Mouse (Mus musculus) CH12.LX (cell line): ENCODE data around the gene Mt3. TPM values are rescaled to one million over a fixed set of nuclear protein-coding genes. Genes with fewer than 3 reads are reported as not detected.

Source experiments
- DNase-seq: peaks from one replicate; pipeline ENCODE4 v3.0.0-alpha.2; 2013; ENCODE audit errors: extremely low read depth
- H3K27ac ChIP-seq: 2 replicates; pipeline ENCODE4 v1.5.1; 2012; ENCODE audit warnings: low read depth, mild to moderate bottlenecking, control low read depth, moderate library complexity; ENCODE audit not compliant: insufficient read depth
- H3K27me3 ChIP-seq: replicated peaks from 2 replicates; pipeline ENCODE3; 2012; ENCODE audit warnings: inconsistent platforms
- H3K36me3 ChIP-seq, 2 experiments: replicated peaks in 1 of 2; 2 replicates each; pipeline versions ENCODE3 to v1.6.1; 2012; ENCODE audit warnings: inconsistent platforms in 1 of 2, low read length in 1 of 2, mild to moderate bottlenecking in 1 of 2, mixed read lengths in 1 of 2, moderate library complexity in 1 of 2; ENCODE audit not compliant: control insufficient read depth in 1 of 2, insufficient read depth in 1 of 2
- H3K4me1 ChIP-seq, 2 experiments: 2 replicates each; pipeline ENCODE4 v1.6.1; 2012; ENCODE audit warnings: inconsistent platforms in 1 of 2, moderate library complexity in 1 of 2; ENCODE audit not compliant: insufficient read depth in 2 of 2, control insufficient read depth in 1 of 2
- H3K4me2 ChIP-seq: 2 replicates; pipeline ENCODE4 v1.6.1; 2012; ENCODE audit warnings: low read depth, mild to moderate bottlenecking, control low read depth; ENCODE audit not compliant: poor library complexity, insufficient read depth, severe bottlenecking
- H3K4me3 ChIP-seq, 3 experiments: fragments of 150-350 bp in 1 of 3; sonication (generic) in 1 of 3; replicated peaks in 1 of 3; 2 replicates each; pipeline versions ENCODE3 to v1.5.1; 2011 to 2012; ENCODE audit warnings: low read depth in 2 of 3, low read length in 2 of 3, mild to moderate bottlenecking in 2 of 3, moderate library complexity in 2 of 3, control low read depth in 1 of 3, improper control_type of control experiment in 1 of 3, inconsistent platforms in 1 of 3, mixed read lengths in 1 of 3; ENCODE audit not compliant: poor library complexity in 1 of 3
- H3K79me2 ChIP-seq: replicated peaks from 2 replicates; pipeline ENCODE4 v1.6.1; 2012; ENCODE audit warnings: mild to moderate bottlenecking, moderate library complexity; ENCODE audit not compliant: control insufficient read depth, poor library complexity, insufficient read depth, severe bottlenecking; ENCODE audit errors: extremely low read depth
- H3K9ac ChIP-seq: 2 replicates; pipeline ENCODE4 v1.6.1; 2012; ENCODE audit warnings: low read depth, mild to moderate bottlenecking, control low read depth, moderate library complexity; ENCODE audit not compliant: insufficient read depth
- H3K9me3 ChIP-seq: replicated peaks from 2 replicates; pipeline ENCODE3; 2012; ENCODE audit warnings: low read length, inconsistent platforms, mixed read lengths
- BHLHE40 ChIP-seq: IDR thresholded peaks from 2 replicates; pipeline ENCODE4 v1.6.1; 2011; ENCODE audit warnings: mild to moderate bottlenecking, low read depth, low read length, improper control_type of control experiment
- CHD1 ChIP-seq: IDR thresholded peaks from 2 replicates; pipeline ENCODE4 v1.6.1; 2012; ENCODE audit warnings: low read depth, low read length, improper control_type of control experiment, inconsistent platforms
- CHD2 ChIP-seq: IDR thresholded peaks from 2 replicates; pipeline ENCODE4 v1.6.1; 2011; ENCODE audit warnings: low read length, improper control_type of control experiment
- CTCF ChIP-seq, 2 experiments: IDR thresholded peaks in 1 of 2; conservative IDR thresholded peaks in 1 of 2; 2 replicates each; pipeline ENCODE4 v1.5.1; 2011 to 2012; ENCODE audit warnings: low read depth in 2 of 2, low read length in 2 of 2, improper control_type of control experiment in 1 of 2, inconsistent platforms in 1 of 2, mild to moderate bottlenecking in 1 of 2, moderate library complexity in 1 of 2
- ELF1 ChIP-seq: IDR thresholded peaks from 2 replicates; pipeline ENCODE4 v1.6.1; 2014; ENCODE audit warnings: low read depth, mild to moderate bottlenecking, inconsistent platforms, low read length, improper control_type of control experiment
- EP300 ChIP-seq: IDR thresholded peaks from 2 replicates; pipeline ENCODE4 v1.6.1; 2011; ENCODE audit warnings: low read length, improper control_type of control experiment
- GABPA ChIP-seq: IDR thresholded peaks from 2 replicates; pipeline ENCODE4 v1.6.1; 2012; ENCODE audit warnings: low read depth, low read length, improper control_type of control experiment, inconsistent platforms; ENCODE audit not compliant: insufficient replicate concordance
- HCFC1 ChIP-seq: IDR thresholded peaks from 2 replicates; pipeline ENCODE4 v1.6.1; 2012; ENCODE audit warnings: low read depth, mild to moderate bottlenecking, inconsistent platforms, low read length, improper control_type of control experiment
- IRF4 ChIP-seq: IDR thresholded peaks from 2 replicates; pipeline ENCODE4 v1.6.1; 2014; ENCODE audit warnings: low read depth, mild to moderate bottlenecking, inconsistent platforms, low read length, improper control_type of control experiment
- JUN ChIP-seq: IDR thresholded peaks from 2 replicates; pipeline ENCODE4 v1.6.1; 2011; ENCODE audit warnings: low read depth, mild to moderate bottlenecking, low read length, improper control_type of control experiment, moderate library complexity; ENCODE audit not compliant: insufficient read depth
- JUND ChIP-seq: conservative IDR thresholded peaks from 2 replicates; pipeline ENCODE4 v1.6.1; 2011; ENCODE audit warnings: low read depth, low read length, improper control_type of control experiment
- MAFK ChIP-seq: IDR thresholded peaks from 2 replicates; pipeline ENCODE4 v1.6.1; 2011; ENCODE audit warnings: low read length, improper control_type of control experiment; ENCODE audit not compliant: insufficient replicate concordance
- MEF2A ChIP-seq: IDR thresholded peaks from 2 replicates; pipeline ENCODE4 v1.6.1; 2014; ENCODE audit warnings: low read depth, mild to moderate bottlenecking, inconsistent platforms, low read length, improper control_type of control experiment, borderline replicate concordance
- MXI1 ChIP-seq: IDR thresholded peaks from 2 replicates; pipeline ENCODE4 v1.6.1; 2011; ENCODE audit warnings: mild to moderate bottlenecking, low read depth, low read length, improper control_type of control experiment
- NRF1 ChIP-seq: IDR thresholded peaks from 2 replicates; pipeline ENCODE4 v1.6.1; 2014; ENCODE audit warnings: low read depth, mild to moderate bottlenecking, inconsistent platforms, low read length, improper control_type of control experiment, moderate library complexity
- PAX5 ChIP-seq: IDR thresholded peaks from 2 replicates; pipeline ENCODE4 v1.6.1; 2012; ENCODE audit warnings: low read length, inconsistent platforms, mixed read lengths
- POLR2A ChIP-seq: IDR thresholded peaks from 2 replicates; pipeline ENCODE4 v1.6.1; 2011; ENCODE audit warnings: low read depth, mild to moderate bottlenecking, improper control_type of control experiment, low read length
- RAD21 ChIP-seq: IDR thresholded peaks from 2 replicates; pipeline ENCODE4 v1.6.1; 2011; ENCODE audit warnings: low read depth, mild to moderate bottlenecking, low read length, improper control_type of control experiment, moderate library complexity
- SIN3A ChIP-seq: IDR thresholded peaks from 2 replicates; pipeline ENCODE4 v1.6.1; 2012; ENCODE audit warnings: low read length, improper control_type of control experiment, inconsistent platforms
- TBP ChIP-seq: conservative IDR thresholded peaks from 2 replicates; pipeline ENCODE4 v1.6.1; 2011; ENCODE audit warnings: low read depth, low read length, improper control_type of control experiment
- TCF12 ChIP-seq: IDR thresholded peaks from 2 replicates; pipeline ENCODE4 v1.6.1; 2014; ENCODE audit warnings: low read depth, mild to moderate bottlenecking, inconsistent platforms, low read length, improper control_type of control experiment
- USF1 ChIP-seq: IDR thresholded peaks from 2 replicates; pipeline ENCODE4 v1.6.1; 2014; ENCODE audit warnings: low read depth, mild to moderate bottlenecking, inconsistent platforms, low read length, improper control_type of control experiment
- USF2 ChIP-seq: conservative IDR thresholded peaks from 2 replicates; pipeline ENCODE4 v1.6.1; 2011; ENCODE audit warnings: low read depth, low read length, improper control_type of control experiment
- ZKSCAN1 ChIP-seq: IDR thresholded peaks from 2 replicates; pipeline ENCODE4 v1.6.1; 2012; ENCODE audit warnings: low read depth, inconsistent platforms, low read length, improper control_type of control experiment, borderline replicate concordance
- dilution Hi-C: fragments of 300-500 bp; cut with MboI; formaldehyde crosslinking; loops from 2 replicates; pipeline ENCODE4 v1.14.3; 2020; ENCODE audit warnings: low sequenced_read_pairs; ENCODE audit not compliant: extremely low pct_unique_long_range_greater_than_20kb, extremely low pct_ligation_motif_present
- in situ Hi-C: fragments of 300-500 bp; cut with MboI; formaldehyde crosslinking; loops from 3 replicates; pipeline ENCODE4 v1.14.3; 2019; ENCODE audit warnings: low sequenced_read_pairs, low pct_ligation_motif_present, low pct_unique_long_range_greater_than_20kb, mixed read lengths
- polyA plus RNA-seq: library from polyadenylated mRNA; unstranded; fragments of >175 nt; gene quantifications from 2 replicates; pipeline ENCODE4 v1.2.1, GENCODE M21; 2012; ENCODE audit warnings: low read depth; ENCODE audit not compliant: insufficient read length
- total RNA-seq, 2 experiments: library from RNA; depleted of rRNA; stranded (reverse); fragments of 300-350 nt in 1 of 2; fragments of >200 nt in 1 of 2; gene quantifications; 2 replicates each; pipeline ENCODE4 v1.2.3; 2012 to 2014

Mt3 gene
- total and polyA plus RNA-seq, 3 experiments, result 1.9 to 20.6 TPM; not detected in 1

- TF ChIP-seq TBP (peak; percentile 58; the same call in 1 of the 2 replicates), RAD21 (no peak), ZKSCAN1 (no peak), MEF2A (peak; percentile 52; the same call in 1 of the 2 replicates), NRF1 (peak; percentile 32), MXI1 (peak; percentile 73), IRF4 (no peak), MAFK (peak; percentile 92), EP300 (0 out of 2 replicates have a peak, but pooled peaks have one; percentile 43), SIN3A (peak; percentile 85), ELF1 (peak; percentile 95), GABPA (no peak)
Measured at GRCm38 (mm10) chr8:94191101-94191691, 38.8 kb downstream of the Mt3 start (continued).

GRCm38 (mm10) chr8:94192926-94193325, 40.5 kb downstream of the Mt3 start:
- H3K27ac ChIP-seq, result no peak overlapping the region
- TF ChIP-seq POLR2A (no peak), MXI1 (no peak), TCF12 (no peak), PAX5 (no peak), ELF1 (no peak), MAFK (no peak), CTCF (conservative IDR thresholded peaks at IDR 0.05 in 1 of 2, IDR thresholded peaks at IDR 0.05 in 1 of 2; ENCODE audit: low read depth in 2 of 2, low read length in 2 of 2) (no peak), IRF4 (no peak), BHLHE40 (no peak), USF2 (no peak), GABPA (no peak), JUND (no peak), CHD1 (no peak), RAD21 (no peak), USF1 (no peak), ZKSCAN1 (no peak), HCFC1 (no peak), CHD2 (no peak), JUN (no peak)
- TF ChIP-seq, all 38 proteins: peak for 0
- Histone ChIP-seq H3K4me1 (peaks cover 15 to 21% of the 10 kb centered on the region in 2 experiments), H3K4me2 (no peak overlapping the region), H3K79me2 (no peaks in the 10 kb centered on the region), H3K9me3 (no peaks in the 10 kb centered on the region), H3K36me3 (no peaks in the 10 kb centered on the region), H3K9ac (no peak overlapping the region), H3K4me3 (no peak overlapping the region), H3K27me3 (peaks cover 20% of the 10 kb centered on the region)
- no peak for DNase-seq
- dilution Hi-C loops (no loop called here), in situ Hi-C loops (loop anchor here (5.0 to 25.0 kb wide), 2 partner anchors 91 to 506 kb away; no protein-coding TSS in a partner anchor)
